Mouse (Mus musculus) erythroblast, embryonic 14.5 days (primary cell): ENCODE measurements around the gene Trpm3. TPM values are rescaled to one million over a fixed set of nuclear protein-coding genes. Genes with fewer than 3 reads are reported as not detected.

Experiments
- H3K27me3 ChIP-seq: 2 replicates; pipeline ENCODE4 v1.6.1; 2012; ENCODE audit warnings: inconsistent platforms; ENCODE audit not compliant: control insufficient read depth
- H3K36me3 ChIP-seq: 2 replicates; pipeline ENCODE4 v1.6.1; 2012; ENCODE audit warnings: mild to moderate bottlenecking, inconsistent platforms; ENCODE audit not compliant: control insufficient read depth
- H3K4me1 ChIP-seq: 2 replicates; pipeline ENCODE4 v1.6.1; 2012; ENCODE audit warnings: inconsistent platforms; ENCODE audit not compliant: control insufficient read depth
- H3K4me3 ChIP-seq: replicated peaks from 2 replicates; pipeline ENCODE3; 2012; ENCODE audit warnings: moderate library complexity, mild to moderate bottlenecking, inconsistent platforms
- H3K9me3 ChIP-seq: 2 replicates; pipeline ENCODE4 v1.6.1; 2012; ENCODE audit warnings: low read length, inconsistent platforms, mixed read lengths; ENCODE audit not compliant: control insufficient read depth
- GATA1 ChIP-seq: IDR thresholded peaks from 2 replicates; pipeline ENCODE4 v1.6.1; 2012; ENCODE audit warnings: low read length, inconsistent platforms, mixed read lengths
- TAL1 ChIP-seq: IDR thresholded peaks from 3 replicates; pipeline ENCODE4 v1.6.1; 2012; ENCODE audit warnings: low read length, inconsistent platforms, mixed read lengths
- polyA plus RNA-seq: library from polyadenylated mRNA; stranded (reverse); fragments of >175 nt; gene quantifications from 2 replicates; pipeline ENCODE4 v1.2.3, GENCODE M21; 2012

Trpm3 gene
- polyA plus RNA-seq, 1 experiment, result 0.02 TPM

DNA sequence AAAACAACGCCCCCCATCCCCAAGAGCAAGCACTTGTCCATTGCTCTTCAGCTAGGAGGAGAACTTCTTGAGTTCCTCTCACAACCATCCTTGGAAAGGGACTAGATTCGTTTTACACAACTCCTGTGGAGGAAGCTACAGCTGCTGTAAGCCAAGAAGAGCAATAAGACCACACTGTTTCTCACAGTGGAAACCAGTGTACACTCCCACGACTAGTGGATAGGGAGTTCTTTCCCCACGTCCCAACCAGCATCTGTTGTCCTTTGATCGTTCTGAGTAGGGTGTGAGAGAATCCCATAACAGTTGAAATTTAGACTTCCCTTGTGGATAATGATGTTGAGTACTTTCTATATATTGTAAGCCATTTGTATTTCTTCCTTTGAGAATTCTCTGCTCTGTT is 728.6 kb downstream of the Trpm3 start:
- no peak for TF ChIP-seq GATA1
- no peak for TF ChIP-seq TAL1
- H3K4me3 ChIP-seq, result no peak overlapping the region
- H3K9me3 ChIP-seq, result no peaks in the 10 kb centered on the region
- H3K27me3 ChIP-seq, result no peaks in the 10 kb centered on the region
- no peaks in the 10 kb centered on the region for H3K4me1 ChIP-seq
- no peaks in the 10 kb centered on the region for H3K36me3 ChIP-seq

DNA sequence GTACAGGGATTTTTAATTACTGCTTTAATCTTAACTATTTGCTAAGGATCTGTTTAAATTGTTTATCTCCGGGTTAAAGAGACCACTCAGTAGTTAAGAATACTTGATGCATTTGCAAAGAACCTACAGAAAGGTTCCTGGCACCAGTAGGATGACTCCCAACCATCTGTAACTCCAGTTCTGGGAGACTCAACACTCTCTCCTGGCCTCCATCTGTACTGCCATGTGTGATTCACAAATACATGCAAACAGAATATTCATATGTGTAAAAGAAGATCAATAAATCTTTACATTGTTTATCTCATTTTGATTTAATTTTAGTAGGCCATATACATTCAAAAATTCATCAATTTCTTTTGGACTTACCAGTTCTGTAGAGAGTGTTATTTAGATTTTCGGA is 731.0 kb downstream of the Trpm3 start:
- Histone ChIP-seq H3K9me3 (no peaks in the 10 kb centered on the region), H3K36me3 (no peaks in the 10 kb centered on the region), H3K4me3 (no peak overlapping the region), H3K4me1 (no peaks in the 10 kb centered on the region), H3K27me3 (no peaks in the 10 kb centered on the region)
- TF ChIP-seq GATA1 (no peak), TAL1 (no peak)

DNA sequence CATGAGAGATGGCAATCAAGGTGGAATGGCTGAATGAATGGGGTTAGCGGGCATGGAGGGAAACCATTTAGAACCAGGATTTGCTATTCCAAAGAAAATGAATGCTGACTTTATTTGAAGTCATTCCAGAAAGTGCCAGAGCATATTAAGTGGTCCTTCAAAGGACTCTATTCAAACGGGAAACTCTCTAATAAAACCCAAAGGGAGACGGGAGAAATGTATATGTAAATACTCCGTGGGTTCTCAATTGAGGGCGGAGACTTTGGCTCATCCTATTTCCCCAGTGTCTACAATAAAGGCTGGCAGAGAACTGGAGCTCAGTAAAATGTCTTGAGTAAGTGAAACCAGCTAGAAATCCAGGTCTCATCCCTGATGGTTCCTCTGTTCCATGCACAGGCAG is 733.6 kb downstream of the Trpm3 start:
- H3K4me3 ChIP-seq, result no peak overlapping the region
- no peaks in the 10 kb centered on the region for H3K4me1 ChIP-seq
- H3K9me3 ChIP-seq, result no peaks in the 10 kb centered on the region
- no peak for TF ChIP-seq TAL1
- TF ChIP-seq GATA1, result no peak
- H3K36me3 ChIP-seq, result no peaks in the 10 kb centered on the region
- no peaks in the 10 kb centered on the region for H3K27me3 ChIP-seq

DNA sequence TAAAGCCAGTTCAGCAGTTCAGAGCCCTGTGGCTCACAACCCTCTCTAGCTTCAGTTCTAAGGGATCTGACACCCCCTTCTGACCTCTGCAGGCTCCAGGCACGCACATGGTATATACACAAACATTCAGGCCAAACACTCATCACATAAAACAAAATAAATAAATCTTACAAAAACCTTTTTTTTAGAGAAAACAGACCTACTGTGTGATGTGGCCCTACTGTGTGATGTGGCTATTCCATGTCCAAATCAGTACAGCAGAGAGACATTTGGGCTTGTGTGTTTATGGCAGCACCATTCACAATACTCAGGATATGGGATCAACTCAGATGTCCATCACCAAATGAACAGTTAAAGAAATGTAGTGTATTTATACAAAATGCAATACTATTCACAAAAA is 741.4 kb downstream of the Trpm3 start:
- Histone ChIP-seq H3K27me3 (no peaks in the 10 kb centered on the region), H3K36me3 (no peaks in the 10 kb centered on the region), H3K4me1 (no peaks in the 10 kb centered on the region), H3K9me3 (no peaks in the 10 kb centered on the region), H3K4me3 (no peak overlapping the region)
- TF ChIP-seq GATA1, result no peak
- no peak for TF ChIP-seq TAL1

DNA sequence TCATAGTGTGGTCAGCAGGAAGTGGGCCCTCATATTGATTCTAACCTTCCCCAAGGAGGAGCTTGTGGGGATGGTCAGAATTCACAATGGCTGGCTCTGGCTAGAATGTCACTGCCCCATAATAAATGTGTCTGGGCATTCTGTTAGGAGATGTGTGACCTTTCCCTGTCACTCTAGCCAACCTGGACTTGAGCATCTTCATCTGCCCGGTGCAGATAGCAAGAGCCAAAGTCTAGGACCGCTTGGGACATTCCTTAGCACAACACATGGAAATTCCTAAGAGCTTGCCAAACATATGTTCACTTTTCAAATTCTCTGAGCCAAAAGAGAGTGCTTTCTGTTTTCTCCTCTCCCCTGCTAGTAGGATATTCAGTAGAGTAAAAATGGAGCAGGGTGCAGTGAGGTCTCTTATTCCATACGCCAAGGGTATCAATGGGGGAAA is 743.8 kb downstream of the Trpm3 start:
- H3K4me1 ChIP-seq, result no peaks in the 10 kb centered on the region
- no peaks in the 10 kb centered on the region for H3K36me3 ChIP-seq
- H3K4me3 ChIP-seq, result no peak overlapping the region
- H3K27me3 ChIP-seq, result no peaks in the 10 kb centered on the region
- no peak for TF ChIP-seq TAL1
- TF ChIP-seq GATA1, result no peak
- no peaks in the 10 kb centered on the region for H3K9me3 ChIP-seq

DNA sequence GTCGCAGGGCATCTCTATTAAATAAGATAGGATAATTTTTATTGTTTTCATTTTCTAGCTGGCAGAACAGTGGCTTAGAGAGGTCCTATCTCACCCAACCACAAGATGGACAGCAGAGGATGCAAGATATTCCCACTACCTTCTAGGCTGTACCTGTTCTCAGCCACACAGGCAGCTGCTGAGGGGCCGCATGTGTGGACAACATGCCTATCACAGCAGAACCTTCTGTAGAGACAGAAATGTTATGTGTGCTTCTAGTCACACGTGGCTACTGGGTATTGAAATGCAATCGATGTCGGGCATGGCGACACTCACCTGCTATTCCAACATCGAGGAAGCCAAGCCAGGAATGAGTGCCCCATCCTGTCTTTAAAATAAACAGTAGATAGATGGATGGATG is 744.3 kb downstream of the Trpm3 start:
- no peak overlapping the region for H3K4me3 ChIP-seq
- H3K36me3 ChIP-seq, result no peaks in the 10 kb centered on the region
- H3K4me1 ChIP-seq, result no peaks in the 10 kb centered on the region
- no peaks in the 10 kb centered on the region for H3K27me3 ChIP-seq
- H3K9me3 ChIP-seq, result no peaks in the 10 kb centered on the region
- TF ChIP-seq TAL1 (no peak), GATA1 (no peak)

DNA sequence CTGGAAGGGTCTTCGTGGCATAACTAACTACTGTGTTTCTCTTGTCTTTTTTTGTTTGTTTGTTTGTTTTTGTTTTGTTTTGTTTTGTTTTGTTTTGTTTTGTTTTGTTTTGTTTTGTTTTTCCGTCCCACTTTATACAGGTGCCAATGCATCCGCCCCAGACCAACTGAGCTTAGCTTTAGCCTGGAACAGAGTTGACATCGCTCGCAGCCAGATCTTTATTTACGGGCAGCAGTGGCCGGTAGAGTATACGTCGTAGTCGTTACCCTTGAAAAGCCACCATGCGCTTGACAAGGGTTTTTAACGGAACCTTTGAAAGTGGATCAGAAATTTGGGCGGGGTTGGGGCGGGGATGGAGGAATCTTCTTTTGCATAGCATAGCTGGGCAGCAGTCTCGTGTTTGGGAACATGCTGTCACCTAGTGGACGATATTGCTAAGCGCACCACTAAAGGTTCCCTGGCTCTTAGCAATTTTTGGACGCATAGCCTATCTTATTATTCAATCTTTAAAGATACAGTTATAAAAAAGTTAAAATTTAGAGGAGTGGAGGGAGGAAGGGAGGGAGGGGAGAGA is 745.0 kb downstream of the Trpm3 start:
- no peaks in the 10 kb centered on the region for H3K9me3 ChIP-seq
- H3K4me1 ChIP-seq, result no peaks in the 10 kb centered on the region
- no peak overlapping the region for H3K4me3 ChIP-seq
- H3K36me3 ChIP-seq, result no peaks in the 10 kb centered on the region
- H3K27me3 ChIP-seq, result no peaks in the 10 kb centered on the region
- no peak for TF ChIP-seq TAL1
- TF ChIP-seq GATA1, result no peak

DNA sequence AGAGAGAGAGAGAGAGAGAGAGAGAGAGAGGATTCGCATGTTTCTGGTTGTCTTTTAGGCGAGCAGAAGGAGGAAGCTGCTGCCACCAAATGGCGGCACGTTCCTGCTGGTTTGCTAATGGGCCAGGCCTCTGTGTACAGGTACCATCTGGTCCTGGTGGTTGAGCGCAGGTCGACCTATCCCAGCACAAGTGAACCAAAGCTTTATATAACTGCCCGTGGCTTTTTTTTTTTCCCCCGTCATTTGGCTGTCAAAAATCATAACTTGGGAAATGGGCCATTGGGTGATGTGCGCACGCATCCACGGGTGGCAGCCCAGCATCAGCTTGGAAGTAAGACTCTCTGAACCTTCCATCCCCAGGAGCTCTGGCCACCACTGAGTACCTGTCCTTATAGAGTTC is 745.5 kb downstream of the Trpm3 start:
- H3K4me3 ChIP-seq, result no peak overlapping the region
- no peaks in the 10 kb centered on the region for H3K9me3 ChIP-seq
- no peaks in the 10 kb centered on the region for H3K4me1 ChIP-seq
- H3K27me3 ChIP-seq, result no peaks in the 10 kb centered on the region
- H3K36me3 ChIP-seq, result no peaks in the 10 kb centered on the region
- TF ChIP-seq GATA1 (no peak), TAL1 (no peak)

DNA sequence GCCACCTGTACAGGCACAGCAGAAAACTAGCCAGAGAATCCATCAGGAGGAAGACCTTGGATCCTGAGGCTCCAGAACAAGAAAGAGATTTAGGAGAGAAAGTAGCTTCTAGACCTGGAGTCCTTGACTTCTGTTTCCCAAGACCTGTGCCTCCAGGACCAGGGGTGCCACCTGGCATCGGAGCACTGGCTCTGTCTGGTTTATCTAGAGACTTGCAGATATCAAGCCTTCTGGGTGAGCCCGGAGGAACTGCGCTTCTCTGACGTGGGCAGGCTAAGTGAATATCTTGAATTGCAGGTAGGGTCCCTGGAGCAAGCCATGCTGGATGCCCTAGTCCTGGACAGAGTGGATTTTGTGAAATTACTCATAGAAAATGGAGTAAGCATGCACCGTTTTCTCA is 746.2 kb downstream of the Trpm3 start:
- H3K36me3 ChIP-seq, result no peaks in the 10 kb centered on the region
- H3K27me3 ChIP-seq, result no peaks in the 10 kb centered on the region
- TF ChIP-seq GATA1, result no peak
- TF ChIP-seq TAL1, result no peak
- no peaks in the 10 kb centered on the region for H3K9me3 ChIP-seq
- H3K4me1 ChIP-seq, result no peaks in the 10 kb centered on the region
- no peak overlapping the region for H3K4me3 ChIP-seq

DNA sequence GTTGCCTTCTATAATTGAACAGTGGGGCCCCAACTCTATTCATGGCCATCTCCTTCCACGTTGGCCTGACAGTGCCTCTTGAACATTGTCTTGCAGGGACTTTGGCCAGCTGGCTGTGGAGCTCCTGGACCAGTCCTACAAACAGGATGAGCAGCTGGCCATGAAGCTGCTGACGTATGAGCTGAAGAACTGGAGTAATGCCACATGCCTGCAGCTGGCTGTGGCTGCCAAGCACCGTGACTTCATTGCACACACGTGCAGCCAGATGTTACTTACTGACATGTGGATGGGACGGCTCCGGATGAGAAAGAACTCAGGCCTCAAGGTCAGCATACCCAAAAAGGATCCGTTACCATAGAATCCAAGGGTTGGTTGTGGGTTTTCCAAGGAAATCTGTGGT is 763.0 kb downstream of the Trpm3 start:
- no peaks in the 10 kb centered on the region for H3K4me1 ChIP-seq
- H3K27me3 ChIP-seq, result no peaks in the 10 kb centered on the region
- H3K36me3 ChIP-seq, result no peaks in the 10 kb centered on the region
- TF ChIP-seq TAL1 (no peak), GATA1 (no peak)
- H3K9me3 ChIP-seq, result no peaks in the 10 kb centered on the region; the same call in 1 of the 2 replicates
- no peak overlapping the region for H3K4me3 ChIP-seq
